Mouse (Mus musculus): ENCODE measurements around the gene Sptbn4.

GRCm38 (mm10) chr7:27490227-27490542 lies 42.7 kb upstream of the Sptbn4 start:
- TF ChIP-seq CTCF (IDR thresholded peaks at IDR 0.05; ENCODE audit: low read depth) (no peak), EP300 (IDR thresholded peaks at IDR 0.05; ENCODE audit: low read depth) (no peak)
